ENCODE assay signal across 28 mouse cellular contexts in genomic region chr9:114509785-114510184, GRCm38 (mm10). TPM values are rescaled to one million over a fixed set of nuclear protein-coding genes. Genes with fewer than 3 reads are reported as not detected.
DNase-seq lines count a peak whose midpoint lies in the region; ATAC-seq lines count a peak whose summit lies in the region.
"Had no signal": no experiment of that assay in that cellular context is flagged by ENCODE, and none has a peak within 500 bp of the region (broad histone marks: within the 10 kb centered on the region; RNA-seq: fewer than 3 reads in every experiment).

No protein-coding gene starts in this region.

- H3K27ac ChIP-seq in intestine, embryonic 16.5 days (ENCODE audit: low read length): no peak overlapping the region
- no peak overlapping the region for H3K27ac ChIP-seq in heart, embryonic 12.5 days (ENCODE audit: poor library complexity, severe bottlenecking)
- H3K27ac ChIP-seq: embryonic facial prominence, embryonic 10.5 days; forebrain, embryonic 15.5 days; hindbrain, embryonic 14.5 days; left cerebral cortex, adult 2 months; liver, embryonic 14.5 days; neural tube, embryonic 13.5 days had no signal

- no peak overlapping the region for H3K4me2 ChIP-seq in intestine, embryonic 16.5 days (ENCODE audit: low read depth, low read length)
- no peak overlapping the region for H3K4me2 ChIP-seq in heart, embryonic 12.5 days
- H3K4me2 ChIP-seq: forebrain, embryonic 15.5 days; hindbrain, embryonic 14.5 days; lung, embryonic 14.5 days; neural tube, embryonic 13.5 days had no signal

- peak; percentile 24 to 45 for DNase-seq in CD8-positive naive resting alpha-beta T cell, adult 2 months (ENCODE audit: low read depth in 2 of 2, low spot score in 2 of 2)
- peak; percentile 70 for DNase-seq in induced T-regulatory cell, adult 2 months (ENCODE audit: low read depth)
- peak; percentile 43 to 54 for DNase-seq in thymus, adult 18-20 months
- peak; percentile 57 to 72 for DNase-seq in thymus, postnatal 36 days
- DNase-seq in layer of hippocampus, adult 9-10 months (ENCODE audit: low spot score): no peak
- DNase-seq: adrenal gland, adult 8-10 months; B cell, adult 2 months; cerebellum, adult 9-11 months; heart, postnatal 36 days; kidney, postnatal 25 days; layer of hippocampus, adult 9-11 months; lung, embryonic 14.5 days; midbrain, embryonic 14.5 days; right cerebral cortex, postnatal 4 days had no signal

- ATAC-seq in intestine, embryonic 16.5 days: no peak
- no peak for ATAC-seq in heart, embryonic 12.5 days (ENCODE audit: insufficient number of reproducible peaks, low FRiP score)
- ATAC-seq: forebrain, embryonic 15.5 days; intestine, postnatal 0 days had no signal

- H3K9ac ChIP-seq in intestine, embryonic 16.5 days (ENCODE audit: low read depth, low read length): no peak overlapping the region
- no peak overlapping the region for H3K9ac ChIP-seq in heart, embryonic 12.5 days
- H3K9ac ChIP-seq: forebrain, embryonic 15.5 days; hindbrain, embryonic 14.5 days; liver, embryonic 14.5 days; lung, embryonic 14.5 days; neural tube, embryonic 13.5 days had no signal

- peaks cover 20% of the 10 kb centered on the region for H3K36me3 ChIP-seq in intestine, embryonic 16.5 days (ENCODE audit: control insufficient read depth, insufficient read depth, low read length)
- peaks cover 18% of the 10 kb centered on the region for H3K36me3 ChIP-seq in heart, embryonic 12.5 days
- H3K36me3 ChIP-seq: forebrain, embryonic 15.5 days had no signal

- no peak overlapping the region for H3K4me3 ChIP-seq in intestine, embryonic 16.5 days (ENCODE audit: low read length)
- H3K4me3 ChIP-seq in heart, embryonic 12.5 days: no peak overlapping the region
- H3K4me3 ChIP-seq: embryonic facial prominence, embryonic 10.5 days; forebrain, embryonic 15.5 days; left cerebral cortex, adult 2 months; neural tube, embryonic 13.5 days had no signal

- H3K4me1 ChIP-seq in intestine, embryonic 16.5 days (ENCODE audit: control insufficient read depth, insufficient read depth, low read length): no peaks in the 10 kb centered on the region
- no peaks in the 10 kb centered on the region for H3K4me1 ChIP-seq in heart, embryonic 12.5 days (replicated peaks)
- H3K4me1 ChIP-seq: embryonic facial prominence, embryonic 10.5 days; forebrain, embryonic 15.5 days; neural tube, embryonic 13.5 days had no signal

- WGBS in intestine, embryonic 16.5 days: 95% methylated on average over 9 of the region's 9 CpGs
- WGBS in heart, embryonic 12.5 days: 84% methylated on average over 9 of the region's 9 CpGs

- no peaks in the 10 kb centered on the region for H3K27me3 ChIP-seq in intestine, embryonic 16.5 days (replicated peaks; ENCODE audit: control insufficient read depth, insufficient read depth, low read length)
- H3K27me3 ChIP-seq in heart, embryonic 12.5 days (replicated peaks): no peaks in the 10 kb centered on the region
- H3K27me3 ChIP-seq: forebrain, embryonic 15.5 days; neural tube, embryonic 13.5 days had no signal

- peaks cover 16% of the 10 kb centered on the region for H3K9me3 ChIP-seq in intestine, embryonic 16.5 days (ENCODE audit: control insufficient read depth, low read length)
- H3K9me3 ChIP-seq in heart, embryonic 12.5 days (replicated peaks): peaks cover 23% of the 10 kb centered on the region

RNA-seq across cellular contexts. Expression of gene Ccr4, which starts 5.1 kb away (rescaled TPM):
- polyA plus RNA-seq in intestine, embryonic 16.5 days (2015; fragmentation: Nextera tagmentation; extraction: Ambion mirVana): 1.9 and 2.5 TPM in 2 replicates
- not detected in 2 replicates for polyA plus RNA-seq in heart, embryonic 12.5 days (2016; fragmentation: Nextera tagmentation; extraction: Ambion mirVana)
- polyA plus RNA-seq: brain, embryonic 14.5 days; cortical plate, adult 2 months; forebrain, embryonic 15.5 days; heart, embryonic 14.5 days; hindbrain, embryonic 14.5 days; liver, embryonic 14.5 days; lung, embryonic 14.5 days; midbrain, embryonic 14.5 days; neural tube, embryonic 13.5 days; stomach, embryonic 14.5 days had no signal

RNA-seq across cellular contexts. Expression of gene C130032M10Rik, which starts 5.7 kb away (rescaled TPM):
- 0.32 TPM in 1 of 2 replicates, not detected in the other for polyA plus RNA-seq in intestine, embryonic 16.5 days (2015; fragmentation: Nextera tagmentation; extraction: Ambion mirVana)
- 0.64 and 1.3 TPM in 2 replicates for polyA plus RNA-seq in heart, embryonic 12.5 days (2016; fragmentation: Nextera tagmentation; extraction: Ambion mirVana)
- polyA plus RNA-seq: brain, embryonic 14.5 days; cortical plate, adult 2 months; forebrain, embryonic 15.5 days; gonadal fat pad, adult 2 months; hindbrain, embryonic 14.5 days; intestine, postnatal 0 days; liver, embryonic 14.5 days; lung, embryonic 14.5 days; midbrain, embryonic 14.5 days; neural tube, embryonic 13.5 days; stomach, embryonic 14.5 days had no signal

RNA-seq across cellular contexts. Expression of gene Trim71, which starts 54.4 kb away (rescaled TPM):
- 3.8 and 4.0 TPM in 2 replicates for polyA plus RNA-seq in intestine, embryonic 16.5 days (2015; fragmentation: Nextera tagmentation; extraction: Ambion mirVana)
- 0.40 and 0.63 TPM in 2 replicates for polyA plus RNA-seq in heart, embryonic 12.5 days (2016; fragmentation: Nextera tagmentation; extraction: Ambion mirVana)
- polyA plus RNA-seq: gonadal fat pad, adult 2 months; heart, embryonic 14.5 days had no signal
